Mouse (Mus musculus): ENCODE measurements at regions not wholly inside any gene's neighbourhood (a gene's known extent, or its start where the extent isn't known, plus 50 kb on each side); places are given as distances from the start of the nearest gene placed in this dataset.

DNA sequence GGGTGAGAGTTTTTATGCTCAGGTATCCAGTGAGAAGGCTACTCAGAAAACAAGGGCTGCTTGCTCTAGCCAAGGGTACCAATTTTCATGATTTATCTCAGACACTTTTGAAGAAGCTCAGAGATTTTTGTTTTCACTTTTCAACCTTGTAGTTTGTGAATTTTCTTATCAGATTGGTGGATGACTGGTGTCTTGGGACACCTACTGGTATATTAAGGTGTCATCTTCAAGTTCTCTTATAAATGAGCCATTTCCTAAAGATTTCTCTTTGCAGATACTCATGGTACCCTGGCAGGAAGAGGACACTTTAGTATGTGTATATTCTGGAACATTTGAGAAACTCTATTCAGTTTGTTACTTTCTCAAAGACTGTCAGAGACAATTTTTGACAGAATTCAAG, 239.9 kb downstream of the Prr30 start:
- TF ChIP-seq POLR2A (IDR thresholded peaks at IDR 0.05; ENCODE audit: control insufficient read depth in 1 of 2, insufficient read depth in 1 of 2, low read depth in 1 of 2, low read length in 2 of 2, poor library complexity in 1 of 2) = no peak
- TF ChIP-seq ZMIZ1 (IDR thresholded peaks at IDR 0.05; ENCODE audit: low read depth, low read length) = no peak
- TF ChIP-seq CTCF (IDR thresholded peaks at IDR 0.05 in 2 of 3, conservative IDR thresholded peaks at IDR 0.05 in 1 of 3; ENCODE audit: control insufficient read depth in 1 of 3, insufficient read depth in 1 of 3, low read depth in 2 of 3, low read length in 3 of 3, poor library complexity in 1 of 3, severe bottlenecking in 1 of 3) = no peak
